Mouse (Mus musculus): ENCODE measurements around the gene Rpusd1. TPM values are rescaled to one million over a fixed set of nuclear protein-coding genes. Genes with fewer than 3 reads are reported as not detected.

Rpusd1 gene
- polyA plus RNA-seq, 1 experiment from 2014 or later = 13.4 TPM

GRCm38 (mm10) chr17:25698446-25698845 lies 29.0 kb upstream of the Rpusd1 start:
- no peaks in the 10 kb centered on the region for H3K27me3 ChIP-seq (ENCODE audit: control insufficient read depth, insufficient read depth, low read length)
- WGBS = 9% methylated on average over 7 of the region's 7 CpGs
- no peaks in the 10 kb centered on the region for H3K36me3 ChIP-seq (ENCODE audit: control insufficient read depth, insufficient read depth, low read length)
- no peaks in the 10 kb centered on the region for H3K4me1 ChIP-seq (ENCODE audit: control insufficient read depth in 2 of 2, insufficient read depth in 2 of 2, low read length in 2 of 2)
- H3K4me2 ChIP-seq (ENCODE audit: low read length) = no peak overlapping the region
- ATAC-seq (ENCODE audit: insufficient number of reproducible peaks, insufficient read depth, low FRiP score, low read depth) = no peak
- no peak overlapping the region for H3K27ac ChIP-seq (replicated peaks in 1 of 2; ENCODE audit: control insufficient read depth in 1 of 2, insufficient read depth in 1 of 2, low read depth in 2 of 2, low read length in 2 of 2)
- H3K9me3 ChIP-seq (ENCODE audit: control insufficient read depth, low read length) = no peaks in the 10 kb centered on the region
- H3K9ac ChIP-seq (ENCODE audit: low read length) = no peak overlapping the region
- no peak overlapping the region for H3K4me3 ChIP-seq (ENCODE audit: control insufficient read depth in 1 of 2, insufficient read depth in 1 of 2, low read depth in 1 of 2, low read length in 2 of 2)

- Histone ChIP-seq H3K9ac (ENCODE audit: low read length) (no peak overlapping the region), H3K9me3 (ENCODE audit: control insufficient read depth, low read length) (no peaks in the 10 kb centered on the region), H3K4me1 (ENCODE audit: control insufficient read depth in 2 of 2, insufficient read depth in 2 of 2, low read length in 2 of 2) (no peaks in the 10 kb centered on the region), H3K36me3 (ENCODE audit: control insufficient read depth, insufficient read depth, low read length) (no peaks in the 10 kb centered on the region), H3K4me2 (ENCODE audit: low read length) (no peak overlapping the region), H3K27ac (replicated peaks in 1 of 2; ENCODE audit: control insufficient read depth in 1 of 2, insufficient read depth in 1 of 2, low read depth in 2 of 2, low read length in 2 of 2) (no peak overlapping the region), H3K4me3 (ENCODE audit: control insufficient read depth in 1 of 2, insufficient read depth in 1 of 2, low read depth in 1 of 2, low read length in 2 of 2) (no peak overlapping the region), H3K27me3 (ENCODE audit: control insufficient read depth, insufficient read depth, low read length) (no peaks in the 10 kb centered on the region)
- 53% methylated on average over 9 of the region's 9 CpGs for WGBS
- no peak for ATAC-seq (ENCODE audit: insufficient number of reproducible peaks, insufficient read depth, low FRiP score, low read depth)
Measured at GRCm38 (mm10) chr17:25700863-25701496, 26.5 kb upstream of the Rpusd1 start.

- no peak overlapping the region for H3K27ac ChIP-seq (replicated peaks in 1 of 2; ENCODE audit: control insufficient read depth in 1 of 2, insufficient read depth in 1 of 2, low read depth in 2 of 2, low read length in 2 of 2)
- H3K27me3 ChIP-seq (ENCODE audit: control insufficient read depth, insufficient read depth, low read length) = no peaks in the 10 kb centered on the region
- no peak overlapping the region for H3K4me2 ChIP-seq (ENCODE audit: low read length)
- ATAC-seq (ENCODE audit: insufficient number of reproducible peaks, insufficient read depth, low FRiP score, low read depth) = no peak
- H3K9ac ChIP-seq (ENCODE audit: low read length) = no peak overlapping the region
- no peaks in the 10 kb centered on the region for H3K4me1 ChIP-seq (ENCODE audit: control insufficient read depth in 2 of 2, insufficient read depth in 2 of 2, low read length in 2 of 2)
- no peak overlapping the region for H3K4me3 ChIP-seq (ENCODE audit: control insufficient read depth in 1 of 2, insufficient read depth in 1 of 2, low read depth in 1 of 2, low read length in 2 of 2)
- no peaks in the 10 kb centered on the region for H3K9me3 ChIP-seq (ENCODE audit: control insufficient read depth, low read length)
- 80% methylated on average over 2 of the region's 2 CpGs for WGBS
- H3K36me3 ChIP-seq (ENCODE audit: control insufficient read depth, insufficient read depth, low read length) = no peaks in the 10 kb centered on the region
Measured at GRCm38 (mm10) chr17:25709994-25710393, 17.5 kb upstream of the Rpusd1 start.

- Histone ChIP-seq H3K36me3 (ENCODE audit: control insufficient read depth, insufficient read depth, low read length) (no peaks in the 10 kb centered on the region), H3K9me3 (ENCODE audit: control insufficient read depth, low read length) (no peaks in the 10 kb centered on the region), H3K9ac (ENCODE audit: low read length) (no peak overlapping the region), H3K27me3 (ENCODE audit: control insufficient read depth, insufficient read depth, low read length) (no peaks in the 10 kb centered on the region), H3K4me2 (ENCODE audit: low read length) (no peak overlapping the region), H3K4me3 (ENCODE audit: control insufficient read depth in 1 of 2, insufficient read depth in 1 of 2, low read depth in 1 of 2, low read length in 2 of 2) (no peak overlapping the region), H3K4me1 (ENCODE audit: control insufficient read depth in 2 of 2, insufficient read depth in 2 of 2, low read length in 2 of 2) (no peaks in the 10 kb centered on the region; a peak in 1 of 4 replicates), H3K27ac (replicated peaks in 1 of 2; ENCODE audit: control insufficient read depth in 1 of 2, insufficient read depth in 1 of 2, low read depth in 2 of 2, low read length in 2 of 2) (no peak overlapping the region)
- WGBS = 59% methylated on average over 4 of the region's 4 CpGs
- no peak for ATAC-seq (ENCODE audit: insufficient number of reproducible peaks, insufficient read depth, low FRiP score, low read depth)
Measured at GRCm38 (mm10) chr17:25711136-25711535, 16.3 kb upstream of the Rpusd1 start.

- H3K4me2 ChIP-seq (ENCODE audit: low read length) = no peak overlapping the region
- H3K4me3 ChIP-seq (ENCODE audit: control insufficient read depth in 1 of 2, insufficient read depth in 1 of 2, low read depth in 1 of 2, low read length in 2 of 2) = no peak overlapping the region
- H3K9me3 ChIP-seq (ENCODE audit: control insufficient read depth, low read length) = no peaks in the 10 kb centered on the region
- H3K36me3 ChIP-seq (ENCODE audit: control insufficient read depth, insufficient read depth, low read length) = peaks cover 13% of the 10 kb centered on the region
- peaks cover 21% of the 10 kb centered on the region for H3K27me3 ChIP-seq (ENCODE audit: control insufficient read depth, insufficient read depth, low read length)
- H3K27ac ChIP-seq (replicated peaks in 1 of 2; ENCODE audit: control insufficient read depth in 1 of 2, insufficient read depth in 1 of 2, low read depth in 2 of 2, low read length in 2 of 2) = no peak overlapping the region
- no peak for ATAC-seq (ENCODE audit: insufficient number of reproducible peaks, insufficient read depth, low FRiP score, low read depth)
- H3K9ac ChIP-seq (ENCODE audit: low read length) = no peak overlapping the region
- H3K4me1 ChIP-seq (ENCODE audit: control insufficient read depth in 2 of 2, insufficient read depth in 2 of 2, low read length in 2 of 2) = peaks cover 4 to 8% of the 10 kb centered on the region in 2 experiments; a peak in 1 of 4 replicates
- 34% methylated on average over 3 of the region's 3 CpGs for WGBS
Measured at GRCm38 (mm10) chr17:25715627-25716026, 11.8 kb upstream of the Rpusd1 start.

GRCm38 (mm10) chr17:25716130-25716529 lies 11.3 kb upstream of the Rpusd1 start:
- no peak for ATAC-seq (ENCODE audit: insufficient number of reproducible peaks, insufficient read depth, low FRiP score, low read depth)
- H3K9ac ChIP-seq (ENCODE audit: low read length) = no peak overlapping the region
- no peak overlapping the region for H3K4me2 ChIP-seq (ENCODE audit: low read length)
- H3K36me3 ChIP-seq (ENCODE audit: control insufficient read depth, insufficient read depth, low read length) = peaks cover 18% of the 10 kb centered on the region
- H3K27me3 ChIP-seq (ENCODE audit: control insufficient read depth, insufficient read depth, low read length) = peaks cover 21% of the 10 kb centered on the region
- H3K4me1 ChIP-seq (ENCODE audit: control insufficient read depth in 2 of 2, insufficient read depth in 2 of 2, low read length in 2 of 2) = peaks cover 4 to 8% of the 10 kb centered on the region in 2 experiments; a peak in 1 of 4 replicates
- WGBS = 4% methylated on average over 6 of the region's 6 CpGs
- no peak overlapping the region for H3K27ac ChIP-seq (replicated peaks in 1 of 2; ENCODE audit: control insufficient read depth in 1 of 2, insufficient read depth in 1 of 2, low read depth in 2 of 2, low read length in 2 of 2)
- no peak overlapping the region for H3K4me3 ChIP-seq (ENCODE audit: control insufficient read depth in 1 of 2, insufficient read depth in 1 of 2, low read depth in 1 of 2, low read length in 2 of 2)
- H3K9me3 ChIP-seq (ENCODE audit: control insufficient read depth, low read length) = no peaks in the 10 kb centered on the region

GRCm38 (mm10) chr17:25716711-25717637 lies 10.5 kb upstream of the Rpusd1 start, which contains the start of gene Gng13:
Gene Gng13, plus strand, starts transcription at chr17:25717171.
- Histone ChIP-seq H3K4me3 (ENCODE audit: control insufficient read depth in 1 of 2, insufficient read depth in 1 of 2, low read depth in 1 of 2, low read length in 2 of 2) (peak within 1 kb of the TSS; percentile 44), H3K36me3 (ENCODE audit: control insufficient read depth, insufficient read depth, low read length) (peaks cover 23% of the 10 kb centered on the region), H3K4me2 (ENCODE audit: low read length) (peak within 1 kb of the TSS; percentile 85), H3K27me3 (ENCODE audit: control insufficient read depth, insufficient read depth, low read length) (peaks cover 21% of the 10 kb centered on the region), H3K9ac (ENCODE audit: low read length) (peak within 1 kb of the TSS; percentile 65), H3K4me1 (ENCODE audit: control insufficient read depth in 2 of 2, insufficient read depth in 2 of 2, low read length in 2 of 2) (peaks cover 4 to 8% of the 10 kb centered on the region in 2 experiments; a peak in 1 of 4 replicates), H3K27ac (replicated peaks in 1 of 2; ENCODE audit: control insufficient read depth in 1 of 2, insufficient read depth in 1 of 2, low read depth in 2 of 2, low read length in 2 of 2) (no peak within 1 kb of the TSS), H3K9me3 (ENCODE audit: control insufficient read depth, low read length) (no peaks in the 10 kb centered on the region)
- ATAC-seq (ENCODE audit: insufficient number of reproducible peaks, insufficient read depth, low FRiP score, low read depth) = no peak
- under 1% methylated on average over 45 of the region's 45 CpGs for WGBS

Data from heart, embryonic 14.5 days (tissue).